ENCODE assay signal across 10 mouse cellular contexts in genomic region chr1:90272830-90273628, GRCm38 (mm10).
DNase-seq lines count a peak whose midpoint lies in the region; ATAC-seq and TF ChIP-seq lines count a peak whose summit lies in the region.
"Had no signal": no experiment of that assay in that cellular context is flagged by ENCODE, and none has a peak within 500 bp of the region (broad histone marks: within the 10 kb centered on the region; RNA-seq: fewer than 3 reads in every experiment).

No protein-coding gene starts in this region.

- 72% methylated on average over 19 of the region's 19 CpGs for WGBS in hindbrain, embryonic 13.5 days
- WGBS in hindbrain, embryonic 12.5 days, result 84% methylated on average over 19 of the region's 19 CpGs
- WGBS in embryonic facial prominence, embryonic 12.5 days, result 76% methylated on average over 19 of the region's 19 CpGs
- 27% methylated on average over 19 of the region's 19 CpGs for WGBS in limb, embryonic 13.5 days

- peaks cover 33% of the 10 kb centered on the region for H3K4me1 ChIP-seq in hindbrain, embryonic 13.5 days (replicated peaks)
- H3K4me1 ChIP-seq in hindbrain, embryonic 12.5 days, result peaks cover 21% of the 10 kb centered on the region; the same call in 1 of the 2 replicates
- H3K4me1 ChIP-seq in embryonic facial prominence, embryonic 12.5 days, result peaks cover 38% of the 10 kb centered on the region
- peaks cover 56% of the 10 kb centered on the region for H3K4me1 ChIP-seq in limb, embryonic 13.5 days

- H3K4me3 ChIP-seq in hindbrain, embryonic 13.5 days, result no peak overlapping the region
- no peak overlapping the region for H3K4me3 ChIP-seq in hindbrain, embryonic 12.5 days
- no peak overlapping the region for H3K4me3 ChIP-seq in C2C12 (ENCODE audit: insufficient read depth, poor library complexity, severe bottlenecking)
- no peak overlapping the region for H3K4me3 ChIP-seq in embryonic facial prominence, embryonic 12.5 days
- no peak overlapping the region for H3K4me3 ChIP-seq in limb, embryonic 13.5 days
- H3K4me3 ChIP-seq: forebrain, embryonic 13.5 days had no signal

- peak overlapping the region; percentile 41 for H3ac ChIP-seq in C2C12 (ENCODE audit: control insufficient read depth, insufficient read length, low read depth)

- no peaks in the 10 kb centered on the region for H3K36me3 ChIP-seq in hindbrain, embryonic 13.5 days
- H3K36me3 ChIP-seq in hindbrain, embryonic 12.5 days, result no peaks in the 10 kb centered on the region
- H3K36me3 ChIP-seq in C2C12 (ENCODE audit: control insufficient read depth, insufficient read depth), result no peaks in the 10 kb centered on the region
- no peaks in the 10 kb centered on the region for H3K36me3 ChIP-seq in embryonic facial prominence, embryonic 12.5 days
- H3K36me3 ChIP-seq in limb, embryonic 13.5 days, result no peaks in the 10 kb centered on the region

- H3K79me3 ChIP-seq in C2C12 (ENCODE audit: low read depth), result no peaks in the 10 kb centered on the region

- 0 out of 2 replicates have a peak, but pooled peaks cover 5% of the 10 kb centered on the region for H3K27me3 ChIP-seq in hindbrain, embryonic 13.5 days
- no peaks in the 10 kb centered on the region for H3K27me3 ChIP-seq in hindbrain, embryonic 12.5 days
- H3K27me3 ChIP-seq in C2C12 (ENCODE audit: control insufficient read depth, insufficient read depth, insufficient read length), result no peaks in the 10 kb centered on the region
- no peaks in the 10 kb centered on the region for H3K27me3 ChIP-seq in embryonic facial prominence, embryonic 12.5 days
- H3K27me3 ChIP-seq in limb, embryonic 13.5 days, result peaks cover 22% of the 10 kb centered on the region
- H3K27me3 ChIP-seq: forebrain, embryonic 13.5 days had no signal

- TF ChIP-seq CTCF in C2C12 (IDR thresholded peaks at IDR 0.05; ENCODE audit: control insufficient read depth, insufficient read depth, insufficient read length), result no peak

- ATAC-seq in hindbrain, embryonic 13.5 days (ENCODE audit: low FRiP score), result peak; percentile 29; the same call in 1 of the 2 replicates
- no peak for ATAC-seq in hindbrain, embryonic 12.5 days (ENCODE audit: low FRiP score)
- peak; percentile 7; the same call in 1 of the 2 replicates for ATAC-seq in embryonic facial prominence, embryonic 12.5 days (ENCODE audit: insufficient number of reproducible peaks, insufficient read depth, low FRiP score, low TSS enrichment)
- ATAC-seq in limb, embryonic 13.5 days (ENCODE audit: low FRiP score, low read depth), result peak; percentile 82
- ATAC-seq in megakaryocyte, adult 5-6 weeks (ENCODE audit: poor library complexity, severe bottlenecking), result no peak
- ATAC-seq: forebrain, embryonic 13.5 days; intestine, postnatal 0 days had no signal

- no peak overlapping the region for H3K4me2 ChIP-seq in hindbrain, embryonic 13.5 days
- no peak overlapping the region for H3K4me2 ChIP-seq in hindbrain, embryonic 12.5 days (replicated peaks)
- no peak overlapping the region for H3K4me2 ChIP-seq in embryonic facial prominence, embryonic 12.5 days (replicated peaks)
- peak overlapping the region; percentile 9; the same call in 1 of the 2 replicates for H3K4me2 ChIP-seq in limb, embryonic 13.5 days (replicated peaks)
- H3K4me2 ChIP-seq: forebrain, embryonic 13.5 days had no signal

- no peak overlapping the region for H3K9ac ChIP-seq in hindbrain, embryonic 13.5 days
- no peak overlapping the region for H3K9ac ChIP-seq in hindbrain, embryonic 12.5 days
- no peak overlapping the region for H3K9ac ChIP-seq in embryonic facial prominence, embryonic 12.5 days
- no peak overlapping the region for H3K9ac ChIP-seq in limb, embryonic 13.5 days
- H3K9ac ChIP-seq: forebrain, embryonic 13.5 days had no signal

- no peaks in the 10 kb centered on the region for H3K79me2 ChIP-seq in C2C12 (ENCODE audit: control insufficient read depth, insufficient read depth)

- H3K9me3 ChIP-seq in hindbrain, embryonic 13.5 days, result no peaks in the 10 kb centered on the region
- no peaks in the 10 kb centered on the region for H3K9me3 ChIP-seq in hindbrain, embryonic 12.5 days (replicated peaks)
- H3K9me3 ChIP-seq in embryonic facial prominence, embryonic 12.5 days, result 0 out of 2 replicates have a peak, but pooled peaks cover 3% of the 10 kb centered on the region
- H3K9me3 ChIP-seq in limb, embryonic 13.5 days, result 0 out of 2 replicates have a peak, but pooled peaks cover 3% of the 10 kb centered on the region
- H3K9me3 ChIP-seq: forebrain, embryonic 13.5 days had no signal

- H3K27ac ChIP-seq in hindbrain, embryonic 13.5 days, result no peak overlapping the region
- H3K27ac ChIP-seq in hindbrain, embryonic 12.5 days, result no peak overlapping the region
- H3K27ac ChIP-seq in embryonic facial prominence, embryonic 12.5 days, result peak overlapping the region; percentile 25; the same call in 1 of the 2 replicates
- peak overlapping the region; percentile 77; the same call in 1 of the 2 replicates for H3K27ac ChIP-seq in limb, embryonic 13.5 days
- H3K27ac ChIP-seq: forebrain, embryonic 13.5 days had no signal

- no peak for DNase-seq in adrenal gland, postnatal 4 days (ENCODE audit: low spot score in 2 of 2)
- DNase-seq: lung, postnatal 10 days had no signal

TF ChIP-seq in C2C12, 6 proteins besides CTCF, POLR2A, EP300 and RAD21:
- TF ChIP-seq CEBPB (IDR thresholded peaks at IDR 0.05; ENCODE audit: low read depth) (no peak), USF1 (IDR thresholded peaks at IDR 0.05; ENCODE audit: low read depth) (peak; percentile 85), MAX (IDR thresholded peaks at IDR 0.05) (peak; percentile 50)
TF ChIP-seq in C2C12: peak in this region for 2.

Comparison
In these comparisons a context has a peak if more than half of its experiments do, and no peak if none do; other contexts are left out.
1. ATAC-seq: peak in hindbrain, embryonic 13.5 days (single experiment), embryonic facial prominence, embryonic 12.5 days (single experiment) and limb, embryonic 13.5 days (single experiment); none in hindbrain, embryonic 12.5 days (single experiment) and megakaryocyte, adult 5-6 weeks (single experiment).
2. H3K27ac ChIP-seq: peak in embryonic facial prominence, embryonic 12.5 days (single experiment) and limb, embryonic 13.5 days (single experiment); none in hindbrain, embryonic 13.5 days (single experiment) and hindbrain, embryonic 12.5 days (single experiment).